8 mouse cellular contexts compared by ENCODE assay signal in the genomic region with DNA sequence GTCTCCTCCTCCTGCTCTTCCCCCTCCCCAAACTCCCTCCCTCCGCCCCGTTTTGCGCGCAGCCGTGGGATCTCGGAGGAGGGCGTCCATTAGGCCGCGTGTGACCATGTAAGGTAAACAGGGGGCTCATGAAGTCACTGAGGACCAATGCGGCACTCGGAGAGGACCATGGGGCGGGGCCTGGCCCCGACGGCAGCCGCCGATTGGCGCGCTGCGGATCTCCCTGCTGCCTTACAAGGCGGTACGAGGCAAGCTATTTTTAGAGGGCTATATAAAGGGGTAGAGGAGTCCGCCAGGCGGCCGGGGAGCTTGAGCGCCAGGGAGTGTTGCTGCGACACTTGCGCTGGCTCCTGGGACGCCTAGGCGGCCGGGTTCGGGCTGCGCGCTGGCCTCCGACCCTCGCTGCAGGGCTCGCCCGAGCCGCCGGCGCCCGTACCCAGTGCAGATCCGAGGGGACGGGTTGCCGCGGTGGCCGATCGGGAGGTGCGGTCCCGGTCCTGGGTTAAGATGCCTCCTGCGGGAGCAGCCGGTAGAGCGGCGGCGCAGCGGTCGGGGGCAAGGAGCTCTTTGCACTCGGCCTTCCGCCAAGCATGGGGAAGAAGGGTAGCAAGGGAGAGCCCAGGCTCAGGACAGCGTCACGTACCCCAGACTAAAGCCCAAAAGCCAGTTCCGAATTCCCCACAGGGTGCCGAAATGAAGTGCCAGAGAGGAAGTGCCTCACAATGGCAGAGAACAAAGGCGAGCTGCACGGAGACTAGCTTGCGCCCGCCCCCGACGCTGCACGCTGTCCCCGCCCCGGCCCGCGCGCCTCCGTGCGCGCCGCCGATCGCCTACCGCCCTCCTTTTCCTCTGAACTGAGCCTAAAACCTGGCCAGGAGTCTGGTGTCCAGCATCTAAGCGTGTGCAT. TPM values are rescaled to one million over a fixed set of nuclear protein-coding genes. Genes with fewer than 3 reads are reported as not detected.
DNase-seq lines count a peak whose midpoint lies in the region; ATAC-seq lines count a peak whose summit lies in the region.

A gene (minus strand): TSS at position 724 of the 907 bp plus-strand sequence.

- no peaks in the 10 kb centered on the region for H3K27me3 ChIP-seq in heart, embryonic 10.5 days (ENCODE audit: insufficient read depth, poor library complexity, severe bottlenecking)
- H3K27me3 ChIP-seq in kidney, embryonic 15.5 days: no peaks in the 10 kb centered on the region

- peak; percentile 97 for ATAC-seq in erythroblast, adult 5-6 weeks (replicated peaks; ENCODE audit: low FRiP score, poor library complexity, severe bottlenecking)
- ATAC-seq in kidney, embryonic 15.5 days (replicated peaks; ENCODE audit: low FRiP score): peak; percentile 98
- peak; percentile 93 for ATAC-seq in monocyte, adult 5-6 weeks (replicated peaks; ENCODE audit: insufficient number of reproducible peaks, low FRiP score, low TSS enrichment, poor library complexity, severe bottlenecking)

- under 1% methylated on average over 81 of the region's 82 CpGs for WGBS in heart, embryonic 10.5 days
- WGBS in kidney, embryonic 15.5 days: under 1% methylated on average over 81 of the region's 82 CpGs

- DNase-seq in A20 (ENCODE audit: low read depth, low spot score) (peak; percentile 99), liver (peak; percentile 93)
- DNase-seq in brain, adult 2 months (ENCODE audit: low read depth, low spot score): peak; percentile 100
- DNase-seq in heart, embryonic 10.5 days (ENCODE audit: low spot score): peak; percentile 99
- peak; percentile 91 to 92 for DNase-seq in spleen, postnatal 4 days (ENCODE audit: low spot score in 2 of 2)

- H3K9ac ChIP-seq in kidney, embryonic 15.5 days: peak within 1 kb of the TSS; percentile 99

- H3K9me3 ChIP-seq in heart, embryonic 10.5 days: no peaks in the 10 kb centered on the region
- H3K9me3 ChIP-seq in kidney, embryonic 15.5 days (replicated peaks): no peaks in the 10 kb centered on the region

- peaks cover 31% of the 10 kb centered on the region for H3K4me1 ChIP-seq in heart, embryonic 10.5 days
- peaks cover 32% of the 10 kb centered on the region for H3K4me1 ChIP-seq in kidney, embryonic 15.5 days

- no peaks in the 10 kb centered on the region for H3K36me3 ChIP-seq in heart, embryonic 10.5 days
- no peaks in the 10 kb centered on the region for H3K36me3 ChIP-seq in kidney, embryonic 15.5 days

- H3K4me2 ChIP-seq in kidney, embryonic 15.5 days: peak within 1 kb of the TSS; percentile 73

- H3K27ac ChIP-seq in heart, embryonic 10.5 days: peak within 1 kb of the TSS; percentile 100
- H3K27ac ChIP-seq in kidney, embryonic 15.5 days: peak within 1 kb of the TSS; percentile 100

- peak within 1 kb of the TSS; percentile 77 for H3K4me3 ChIP-seq in heart, embryonic 10.5 days
- H3K4me3 ChIP-seq in kidney, embryonic 15.5 days (replicated peaks): peak within 1 kb of the TSS; percentile 78

RNA-seq across cellular contexts. Expression of the gene that starts here (rescaled TPM):
- 6.1 and 7.3 TPM in 2 replicates for total RNA-seq in erythroblast, adult 5-6 weeks (2015; ENCODE audit: low replicate concordance)
- total RNA-seq in erythroblast, adult 5-6 weeks (2017; ENCODE audit: low replicate concordance): 2.4 and 4.1 TPM in 2 replicates
- 15.1 and 15.8 TPM in 2 replicates for polyA plus RNA-seq in heart, embryonic 10.5 days (2016; fragmentation: Nextera tagmentation; extraction: Ambion mirVana)
- 23.3 and 23.9 TPM in 2 replicates for polyA plus RNA-seq in kidney, embryonic 15.5 days (2015; fragmentation: Nextera tagmentation; extraction: Ambion mirVana)
- total RNA-seq in monocyte, adult 5-6 weeks (2017): 15.9 to 26.0 TPM (median 19.5 TPM) in 3 replicates

Comparison
In these comparisons a context has a peak if more than half of its experiments do, and no peak if none do; other contexts are left out.
1. Peak in every context shown above with its lines: DNase-seq, ATAC-seq, H3K4me3 ChIP-seq and H3K27ac ChIP-seq.